Mouse (Mus musculus): ENCODE results near the gene Mrpl55.

DNA sequence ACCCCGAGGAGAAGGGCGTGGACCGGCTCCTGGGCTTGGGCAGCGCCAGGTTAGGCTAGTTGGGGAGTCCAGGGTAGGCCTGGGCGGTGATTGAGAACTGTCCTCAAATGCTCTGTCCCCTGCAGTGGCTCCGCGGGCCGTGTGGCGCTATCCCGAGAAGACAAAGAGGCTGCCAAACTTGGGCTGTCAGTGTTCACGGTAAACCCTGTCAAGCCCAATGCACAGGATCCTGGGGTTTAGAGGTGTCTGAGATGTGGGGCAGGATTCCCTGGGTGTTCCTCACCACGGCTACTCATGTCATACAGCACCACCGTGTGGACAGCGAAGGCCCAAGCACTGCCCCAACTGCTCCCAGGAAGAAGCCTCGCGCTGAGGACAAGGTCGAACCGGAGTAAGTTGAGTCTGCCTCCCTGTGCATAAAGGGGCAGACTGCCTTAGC, 6.7 kb downstream of the Mrpl55 start:
- TF ChIP-seq TAL1 (IDR thresholded peaks at IDR 0.05; ENCODE audit: low read length): no peak
- no peak for TF ChIP-seq GATA1 (IDR thresholded peaks at IDR 0.05; ENCODE audit: low read length)

Measured in erythroblast, embryonic 14.5 days (primary cell).